Mouse (Mus musculus) T-helper 2 cell (primary cell): ENCODE data around the gene Msln.
"Not testable (repeated sequence)": the region's sequence is repeated elsewhere in the genome, so short reads cannot be mapped to it uniquely, and the experiment has no call there.

Experiments
- in situ Hi-C: fragments of 300-600 bp; cut with MboI, MseI; formaldehyde crosslinking; loops from one replicate; pipeline ENCODE4 v1.15.1; 2025; ENCODE audit warnings: high pct_unique_total_duplicates

Gene Msln

GRCm38 (mm10) chr17:25773549-25774120 lies 19.5 kb upstream of the Msln start, which contains the start of gene Narfl:
TSS of gene Narfl (plus strand) at chr17:25773776.
- in situ Hi-C loops = no loop called here

DNA sequence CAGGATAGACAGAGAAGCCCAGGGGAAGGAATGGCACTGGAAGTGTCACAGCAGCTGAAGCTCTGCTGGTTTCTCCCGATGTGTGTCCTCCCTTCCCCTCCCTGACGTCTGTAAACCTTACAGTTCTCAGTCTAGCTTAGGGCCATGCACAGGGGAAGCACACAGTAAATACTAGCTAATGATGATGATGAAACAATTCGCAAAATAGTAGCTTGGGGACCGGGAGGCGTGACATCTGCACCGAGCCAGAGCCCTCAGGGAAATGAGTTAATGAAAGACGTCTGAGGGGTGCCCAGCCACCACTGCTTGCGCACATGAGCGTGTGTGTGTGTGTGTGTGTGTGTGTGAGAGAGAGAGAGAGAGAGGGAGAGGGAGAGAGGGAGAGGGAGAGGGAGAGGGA lies 15.2 kb upstream of the Msln start:
- in situ Hi-C loops = loop anchor here (10.0 kb wide), 1 partner anchor 475 kb away; the partner anchor contains the start of gene Prss34

- in situ Hi-C loops = loop anchor here (10.0 kb wide), 1 partner anchor 471 kb away; the partner anchor contains the start of gene Prss34
Measured at GRCm38 (mm10) chr17:25765886-25766285, 11.7 kb upstream of the Msln start.

GRCm38 (mm10) chr17:25762591-25762990 lies 8.4 kb upstream of the Msln start:
- in situ Hi-C loops = loop anchor here (10.0 kb wide), 1 partner anchor 468 kb away; the partner anchor contains the start of gene Prss34

- in situ Hi-C loops = loop anchor here (10.0 kb wide), 1 partner anchor 467 kb away; the partner anchor contains the start of gene Prss34
Measured at GRCm38 (mm10) chr17:25761561-25761970, 7.4 kb upstream of the Msln start.

DNA sequence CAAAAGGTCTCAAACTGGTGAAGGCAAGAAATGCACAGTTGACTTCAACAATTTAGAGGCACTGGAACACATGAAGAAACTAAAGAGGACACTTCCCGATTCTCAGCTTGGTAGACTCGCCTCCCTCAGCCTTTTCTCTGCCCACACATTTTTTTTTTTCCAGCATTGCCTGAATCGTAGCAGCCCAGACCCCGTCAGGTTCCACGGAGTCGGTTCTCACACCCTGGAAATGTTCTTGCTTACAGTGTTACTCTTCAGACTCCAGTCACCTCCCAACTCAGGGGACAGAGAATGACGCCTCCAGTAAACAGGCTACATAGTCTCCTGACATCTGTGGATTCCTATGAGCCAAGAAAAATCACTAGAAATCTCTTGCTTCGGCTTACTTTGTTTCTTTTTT lies 6.0 kb upstream of the Msln start:
- in situ Hi-C loops = loop anchor here (10.0 kb wide), 1 partner anchor 465 kb away; the partner anchor contains the start of gene Prss34

- in situ Hi-C loops = no loop called here
Measured at GRCm38 (mm10) chr17:25757691-25758090, 3.5 kb upstream of the Msln start.

DNA sequence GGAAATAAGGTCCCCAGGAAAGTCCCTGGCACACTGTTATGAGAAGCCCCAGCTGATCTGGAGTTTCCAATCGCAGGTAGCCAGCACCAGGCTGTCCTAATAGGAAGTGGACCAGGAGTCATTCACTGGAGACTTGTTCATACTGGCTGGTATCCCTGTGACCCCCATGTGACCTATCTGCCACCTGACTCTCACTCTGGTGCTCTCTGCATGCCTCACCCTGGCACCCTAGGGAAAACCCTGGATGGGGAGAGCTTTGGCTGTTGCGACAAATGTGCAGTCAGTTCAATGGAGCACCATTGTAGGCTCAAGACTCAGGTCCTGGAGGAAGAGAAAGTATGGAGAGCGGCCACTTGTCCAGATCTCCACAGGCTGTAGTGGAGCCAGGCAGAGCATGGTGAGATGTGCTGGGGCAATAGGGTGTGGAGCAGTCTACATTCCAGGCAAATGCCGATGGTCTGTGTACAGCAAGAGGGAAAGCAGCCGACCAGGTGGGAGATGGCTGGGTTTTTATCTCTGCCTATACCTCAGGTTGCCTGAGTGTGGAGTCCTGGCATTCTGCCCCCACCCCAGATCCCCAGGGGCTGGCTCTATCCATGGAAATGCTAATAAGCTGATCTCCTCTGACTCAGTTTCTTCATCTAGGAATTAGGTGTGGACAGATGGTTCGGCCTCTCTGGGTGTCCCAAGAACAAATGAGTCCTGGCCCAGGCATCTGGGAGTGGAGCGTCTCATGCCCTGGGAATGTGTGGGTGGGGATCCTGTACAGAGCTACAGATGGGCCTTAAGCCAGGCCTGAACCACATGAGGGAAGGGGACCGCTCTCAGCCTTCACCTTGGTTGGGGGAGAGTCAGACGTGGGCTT lies 2.4 kb upstream of the Msln start:
- in situ Hi-C loops = no loop called here

GRCm38 (mm10) chr17:25755627-25756377 lies 1.6 kb upstream of the Msln start:
- in situ Hi-C loops = no loop called here

GRCm38 (mm10) chr17:25755086-25755485 lies 908 bp upstream of the Msln start:
- in situ Hi-C loops = no loop called here

- in situ Hi-C loops = no loop called here
Measured at GRCm38 (mm10) chr17:25751446-25751845, 2.7 kb downstream of the Msln start.

DNA sequence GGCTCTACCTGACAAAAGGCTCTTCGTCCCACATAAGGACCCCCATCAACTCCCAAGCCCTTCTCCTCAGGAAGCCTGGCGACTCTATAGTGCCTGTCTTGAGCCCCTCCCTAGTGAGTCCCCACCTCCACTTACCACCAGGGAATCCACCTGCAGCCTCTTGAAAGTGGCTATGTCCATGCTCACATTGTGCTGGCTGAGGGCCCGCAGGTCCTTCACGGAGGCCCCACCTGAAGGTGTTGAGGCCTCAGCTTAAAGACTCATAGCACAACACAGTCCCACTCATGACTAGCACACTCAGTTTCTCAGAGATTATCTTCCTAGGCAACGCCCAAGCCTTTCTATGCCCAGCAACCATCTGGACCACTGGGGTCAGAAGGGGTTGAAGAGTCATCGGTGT lies 4.9 kb downstream of the Msln start:
- in situ Hi-C loops = no loop called here

DNA sequence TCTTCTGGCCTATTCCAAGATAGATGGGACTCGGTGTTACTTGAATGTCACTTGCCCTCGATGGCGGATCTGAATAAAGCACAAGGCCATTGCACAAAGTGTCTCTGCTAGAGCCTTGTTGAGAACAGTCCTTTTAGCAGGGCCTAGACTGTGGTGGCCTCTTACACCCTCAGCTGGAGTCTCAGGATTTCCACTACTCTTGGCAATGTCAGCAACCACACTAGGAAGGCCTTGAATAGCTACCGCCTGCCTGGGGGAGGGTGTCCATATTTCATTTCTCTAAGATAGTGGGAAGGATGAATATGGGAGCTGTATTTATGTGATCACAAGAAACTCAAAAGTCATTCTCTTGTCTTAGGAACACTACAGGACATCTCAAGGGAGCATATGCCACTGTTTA lies 5.9 kb downstream of the Msln start:
- in situ Hi-C loops = no loop called here

GRCm38 (mm10) chr17:25744311-25744710 lies 9.9 kb downstream of the Msln start:
- in situ Hi-C loops = no loop called here

- in situ Hi-C loops = no loop called here
Measured at GRCm38 (mm10) chr17:25743831-25744230, 10.3 kb downstream of the Msln start.

DNA sequence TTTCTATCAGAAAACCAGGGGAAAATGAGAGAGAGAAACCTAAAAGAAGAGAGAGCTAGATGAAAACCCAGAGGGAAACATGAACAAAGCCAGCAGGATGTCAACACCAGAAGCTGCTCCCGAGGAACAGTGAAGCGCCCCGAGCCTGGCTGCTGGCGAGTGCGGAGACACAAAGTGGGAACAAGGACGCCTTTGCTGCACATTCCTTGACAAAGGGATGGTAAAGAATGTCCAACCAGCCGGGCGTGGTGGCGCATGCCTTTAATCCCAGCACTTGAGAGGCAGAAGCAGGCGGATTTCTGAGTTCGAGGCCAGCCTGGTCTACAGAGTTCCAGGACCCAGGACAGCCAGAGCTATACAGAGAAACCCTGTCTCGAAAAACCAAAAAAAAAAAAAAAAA lies 12.7 kb downstream of the Msln start:
- in situ Hi-C loops = not testable (repeated sequence)

DNA sequence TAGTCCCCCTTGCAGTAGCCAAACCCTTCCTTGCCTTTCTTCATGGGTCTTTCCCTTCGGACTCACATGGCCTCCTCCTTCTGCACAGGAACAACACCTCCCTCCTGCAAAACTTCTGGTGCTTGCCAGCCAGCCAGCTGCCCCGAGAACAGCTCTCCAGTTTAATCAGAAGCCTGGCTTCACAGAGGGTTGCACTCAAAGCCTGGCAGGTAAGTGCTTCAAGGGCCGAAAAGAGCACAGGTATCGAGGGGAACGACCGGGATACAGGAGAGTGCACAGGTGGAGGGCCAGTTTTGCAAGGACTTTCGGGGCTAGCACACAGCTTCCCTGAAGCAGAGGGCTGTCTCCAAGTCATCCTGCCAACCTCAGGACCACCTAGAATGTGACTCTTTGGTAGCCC lies 15.3 kb downstream of the Msln start:
- in situ Hi-C loops = loop anchor here (5.0 kb wide), 1 partner anchor 43 kb away; no protein-coding TSS in a partner anchor

- in situ Hi-C loops = loop anchor here (5.0 kb wide), 1 partner anchor 47 kb away; no protein-coding TSS in a partner anchor
Measured at GRCm38 (mm10) chr17:25735745-25736144, 18.4 kb downstream of the Msln start, which contains the start of gene Mslnl. TSS of gene Mslnl (plus strand) at chr17:25736042.

GRCm38 (mm10) chr17:25735246-25735645 lies 18.9 kb downstream of the Msln start:
- in situ Hi-C loops = loop anchor here (5.0 kb wide), 1 partner anchor 47 kb away; no protein-coding TSS in a partner anchor

GRCm38 (mm10) chr17:25732082-25732481 lies 22.1 kb downstream of the Msln start:
- in situ Hi-C loops = no loop called here

- in situ Hi-C loops = loop anchor here (5.0 kb wide), 1 partner anchor 194 kb away; no protein-coding TSS in a partner anchor
Measured at GRCm38 (mm10) chr17:25728009-25728270, 26.2 kb downstream of the Msln start.
